In the genomic region with DNA sequence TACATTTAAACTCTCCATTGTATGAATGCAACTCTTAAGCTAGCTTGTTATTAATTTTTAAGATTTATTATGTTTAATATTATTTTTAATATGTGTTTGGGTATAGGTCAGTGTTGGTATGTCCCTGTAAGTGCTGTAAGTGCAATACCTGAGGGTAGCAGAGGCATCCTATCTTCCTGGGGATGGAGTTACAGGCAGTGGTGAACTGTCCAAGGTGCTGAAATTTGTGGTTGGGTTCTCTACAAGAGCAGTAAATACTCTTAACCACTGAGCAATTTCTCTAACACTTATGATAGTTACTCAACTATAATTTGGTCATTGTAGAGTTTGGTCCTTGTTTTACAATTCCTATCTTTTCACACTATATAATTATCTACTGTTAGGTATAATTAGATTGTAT, we compare ENCODE assay signal across 10 mouse cellular contexts.
DNase-seq lines count a peak whose midpoint lies in the region; ATAC-seq and TF ChIP-seq lines count a peak whose summit lies in the region.
"Had no signal": no experiment of that assay in that cellular context is flagged by ENCODE, and none has a peak within 500 bp of the region (broad histone marks: within the 10 kb centered on the region; RNA-seq: fewer than 3 reads in every experiment).

No protein-coding gene starts in this region.

- H3K79me2 ChIP-seq in heart, adult 2 months (replicated peaks; ENCODE audit: control insufficient read depth, insufficient read depth, low read length): no peaks in the 10 kb centered on the region

- H3K4me1 ChIP-seq in heart, adult 2 months (ENCODE audit: control insufficient read depth, insufficient read depth, low read length): no peaks in the 10 kb centered on the region
- H3K4me1 ChIP-seq in lung, postnatal 0 days (ENCODE audit: insufficient read depth, low read depth, low read length): no peaks in the 10 kb centered on the region
- no peaks in the 10 kb centered on the region for H3K4me1 ChIP-seq in lung, adult 2 months (ENCODE audit: control insufficient read depth, insufficient read depth, low read length)
- no peaks in the 10 kb centered on the region for H3K4me1 ChIP-seq in limb, embryonic 11.5 days (ENCODE audit: control insufficient read depth, insufficient read depth, low read length)
- H3K4me1 ChIP-seq: neural tube, embryonic 13.5 days had no signal

- DNase-seq in heart, adult 2 months: no peak
- no peak for DNase-seq in heart, postnatal 25 days (ENCODE audit: low spot score)
- peak; percentile 12 for DNase-seq in lung, postnatal 0 days (ENCODE audit: low spot score)
- no peak for DNase-seq in lung, adult 2 months
- peak; percentile 48 for DNase-seq in ZHBTc4 (ENCODE audit: low read depth, low spot score)
- DNase-seq in limb, embryonic 11.5 days (ENCODE audit: low spot score): peak; percentile 69
- DNase-seq in spleen, adult 18-20 months: no peak

- TF ChIP-seq EP300 in heart, adult 2 months (IDR thresholded peaks at IDR 0.05; ENCODE audit: insufficient read depth, low read depth, low read length): no peak
- no peak for TF ChIP-seq EP300 in lung, postnatal 0 days (IDR thresholded peaks at IDR 0.05)

- TF ChIP-seq POLR2A in heart, adult 2 months (IDR thresholded peaks at IDR 0.05; ENCODE audit: insufficient read depth, low read depth, low read length): no peak
- no peak for TF ChIP-seq POLR2A in lung, adult 2 months (IDR thresholded peaks at IDR 0.05; ENCODE audit: borderline replicate concordance, extremely low read depth, low read depth, low read length)

- 0 out of 2 replicates have a peak, but pooled peaks have one; percentile 2 for TF ChIP-seq CTCF in heart, adult 2 months (IDR thresholded peaks at IDR 0.05)
- no peak for TF ChIP-seq CTCF in lung, postnatal 0 days (IDR thresholded peaks at IDR 0.05)
- no peak for TF ChIP-seq CTCF in lung, adult 2 months (IDR thresholded peaks at IDR 0.05; ENCODE audit: insufficient read depth, low read length)

- no peak for ATAC-seq in lung, postnatal 0 days
- ATAC-seq in limb, embryonic 11.5 days (ENCODE audit: insufficient number of reproducible peaks, low FRiP score, low TSS enrichment, low read depth): no peak
- no peak for ATAC-seq in frontal cortex, adult (ENCODE audit: low TSS enrichment)

- H3K4me3 ChIP-seq in heart, adult 2 months: no peak overlapping the region
- H3K4me3 ChIP-seq in lung, postnatal 0 days (ENCODE audit: low read depth, low read length): no peak overlapping the region
- no peak overlapping the region for H3K4me3 ChIP-seq in lung, adult 2 months (replicated peaks; ENCODE audit: extremely low read depth, low read depth, low read length)
- H3K4me3 ChIP-seq in limb, embryonic 11.5 days (ENCODE audit: low read depth, low read length): no peak overlapping the region
- H3K4me3 ChIP-seq: neural tube, embryonic 13.5 days had no signal

- intact Hi-C loops in heart, adult 2 months (cut with DNase I): no loop called here
- intact Hi-C loops in heart, postnatal 25 days (cut with DNase I): no loop called here

- no peak overlapping the region for H3K9ac ChIP-seq in heart, adult 2 months (ENCODE audit: low read depth, low read length)
- no peak overlapping the region for H3K9ac ChIP-seq in lung, postnatal 0 days (replicated peaks; ENCODE audit: low read depth)
- H3K9ac ChIP-seq in limb, embryonic 11.5 days (ENCODE audit: low read length): no peak overlapping the region
- H3K9ac ChIP-seq: neural tube, embryonic 13.5 days had no signal

- H3K36me3 ChIP-seq in heart, adult 2 months (ENCODE audit: control insufficient read depth, insufficient read depth, low read length): no peaks in the 10 kb centered on the region
- no peaks in the 10 kb centered on the region for H3K36me3 ChIP-seq in lung, postnatal 0 days (ENCODE audit: insufficient read depth, low read length)
- H3K36me3 ChIP-seq in limb, embryonic 11.5 days (ENCODE audit: control insufficient read depth, insufficient read depth, low read length): no peaks in the 10 kb centered on the region
- H3K36me3 ChIP-seq: neural tube, embryonic 13.5 days had no signal

- no peak overlapping the region for H3K4me2 ChIP-seq in lung, postnatal 0 days (replicated peaks; ENCODE audit: low read depth, low read length)
- H3K4me2 ChIP-seq in limb, embryonic 11.5 days (ENCODE audit: low read depth, severe bottlenecking): no peak overlapping the region
- H3K4me2 ChIP-seq: neural tube, embryonic 13.5 days had no signal

- H3K27me3 ChIP-seq in heart, adult 2 months (ENCODE audit: control insufficient read depth, insufficient read depth, low read length): no peaks in the 10 kb centered on the region
- no peaks in the 10 kb centered on the region for H3K27me3 ChIP-seq in lung, postnatal 0 days (replicated peaks; ENCODE audit: insufficient read depth, low read length)
- H3K27me3 ChIP-seq in limb, embryonic 11.5 days (ENCODE audit: control insufficient read depth, insufficient read depth, low read length): no peaks in the 10 kb centered on the region
- H3K27me3 ChIP-seq: neural tube, embryonic 13.5 days had no signal

- H3K9me3 ChIP-seq in lung, postnatal 0 days (ENCODE audit: low read length): no peaks in the 10 kb centered on the region
- no peaks in the 10 kb centered on the region for H3K9me3 ChIP-seq in limb, embryonic 11.5 days (ENCODE audit: control insufficient read depth, low read length)
- H3K9me3 ChIP-seq: neural tube, embryonic 13.5 days had no signal

- no peak overlapping the region for H3K27ac ChIP-seq in heart, adult 2 months
- no peak overlapping the region for H3K27ac ChIP-seq in lung, postnatal 0 days (ENCODE audit: low read length)
- no peak overlapping the region for H3K27ac ChIP-seq in limb, embryonic 11.5 days (replicated peaks; ENCODE audit: low read depth, low read length)
- H3K27ac ChIP-seq: macrophage; neural tube, embryonic 13.5 days had no signal

Comparison
In these comparisons a context has a peak if more than half of its experiments do, and no peak if none do; other contexts are left out.
1. DNase-seq: peak in lung, postnatal 0 days (single experiment), ZHBTc4 (single experiment) and limb, embryonic 11.5 days (single experiment); none in heart, adult 2 months (0 of 2), heart, postnatal 25 days (single experiment), lung, adult 2 months (single experiment) and spleen, adult 18-20 months (0 of 2).